Mouse (Mus musculus) MEL (cell line): ENCODE data around the gene Sectm1a. TPM values are rescaled to one million over a fixed set of nuclear protein-coding genes. Genes with fewer than 3 reads are reported as not detected.

Experiments used
- DNase-seq: peaks from one replicate; pipeline ENCODE4 v3.0.0; 2011; ENCODE audit warnings: low read depth, low spot score
- H3K27ac ChIP-seq: 2 replicates; pipeline ENCODE4 v1.5.1; 2012; ENCODE audit warnings: low read depth, mild to moderate bottlenecking, control low read depth, low read length, moderate library complexity; ENCODE audit not compliant: control insufficient read depth
- H3K27me3 ChIP-seq, 2 experiments: fragments of 150-350 bp in 1 of 2; sonication (generic) in 1 of 2; 2 replicates each; pipeline ENCODE4 v1.6.1; 2012; ENCODE audit warnings: low read length in 2 of 2, mild to moderate bottlenecking in 2 of 2, improper control_type of control experiment in 1 of 2, moderate library complexity in 1 of 2; ENCODE audit not compliant: insufficient read depth in 2 of 2, control insufficient read depth in 1 of 2
- H3K36me3 ChIP-seq, 2 experiments: 2 replicates each; pipeline ENCODE4 v1.6.1; 2012 to 2014; ENCODE audit warnings: low read length in 2 of 2, improper control_type of control experiment in 1 of 2, inconsistent platforms in 1 of 2, mild to moderate bottlenecking in 1 of 2; ENCODE audit not compliant: insufficient read depth in 2 of 2, control insufficient read depth in 1 of 2
- H3K4me1 ChIP-seq, 2 experiments: fragments of 150-350 bp in 1 of 2; sonication (generic) in 1 of 2; 2 replicates each; pipeline ENCODE4 v1.6.1; 2012; ENCODE audit warnings: low read length in 2 of 2, improper control_type of control experiment in 1 of 2, mild to moderate bottlenecking in 1 of 2; ENCODE audit not compliant: insufficient read depth in 2 of 2, control insufficient read depth in 1 of 2
- H3K4me3 ChIP-seq, 2 experiments: fragments of 150-350 bp in 1 of 2; sonication (generic) in 1 of 2; 2 replicates each; pipeline ENCODE4 v1.5.1; 2012; ENCODE audit warnings: low read depth in 2 of 2, low read length in 2 of 2, mild to moderate bottlenecking in 2 of 2, moderate library complexity in 2 of 2, control low read depth in 1 of 2, improper control_type of control experiment in 1 of 2; ENCODE audit not compliant: control insufficient read depth in 1 of 2, insufficient read depth in 1 of 2
- H3K79me2 ChIP-seq: 2 replicates; pipeline ENCODE4 v1.6.1; 2012; ENCODE audit warnings: mild to moderate bottlenecking, low read length, moderate library complexity; ENCODE audit not compliant: control insufficient read depth, poor library complexity, insufficient read depth
- H3K9ac ChIP-seq: 2 replicates; pipeline ENCODE4 v1.6.1; 2012; ENCODE audit warnings: low read depth, mild to moderate bottlenecking, control low read depth, low read length, moderate library complexity; ENCODE audit not compliant: control insufficient read depth, poor library complexity, severe bottlenecking
- H3K9me3 ChIP-seq: fragments of 150-350 bp; sonication (generic); replicated peaks from 2 replicates; pipeline ENCODE4 v1.6.1; 2012; ENCODE audit warnings: mild to moderate bottlenecking, low read length, improper control_type of control experiment, moderate library complexity; ENCODE audit not compliant: insufficient read depth
- BHLHE40 ChIP-seq: IDR thresholded peaks from 2 replicates; pipeline ENCODE4 v1.6.1; 2012; ENCODE audit warnings: low read depth, mild to moderate bottlenecking, inconsistent platforms, low read length, improper control_type of control experiment, borderline replicate concordance
- CTCF ChIP-seq, 3 experiments: IDR thresholded peaks in 2 of 3; conservative IDR thresholded peaks in 1 of 3; 2 replicates each; pipeline ENCODE4 v1.5.1; 2011 to 2012; ENCODE audit warnings: low read length in 3 of 3, low read depth in 2 of 3, mild to moderate bottlenecking in 2 of 3, improper control_type of control experiment in 1 of 3, inconsistent platforms in 1 of 3, mixed read lengths in 1 of 3, moderate library complexity in 1 of 3; ENCODE audit not compliant: control insufficient read depth in 1 of 3, insufficient read depth in 1 of 3, poor library complexity in 1 of 3, severe bottlenecking in 1 of 3
- E2F4 ChIP-seq: IDR thresholded peaks from 2 replicates; pipeline ENCODE4 v1.6.1; 2011; ENCODE audit warnings: low read depth, low read length, improper control_type of control experiment, borderline replicate concordance
- ELF1 ChIP-seq: IDR thresholded peaks from 2 replicates; pipeline ENCODE4 v1.6.1; 2014; ENCODE audit warnings: low read depth, mild to moderate bottlenecking, inconsistent platforms, low read length, improper control_type of control experiment, moderate library complexity
- ETS1 ChIP-seq: IDR thresholded peaks from 2 replicates; pipeline ENCODE4 v1.6.1; 2012; ENCODE audit warnings: low read depth, mild to moderate bottlenecking, inconsistent platforms, low read length, improper control_type of control experiment, moderate library complexity
- GABPA ChIP-seq: IDR thresholded peaks from 2 replicates; pipeline ENCODE4 v1.6.1; 2012; ENCODE audit warnings: low read depth, mild to moderate bottlenecking, inconsistent platforms, low read length, improper control_type of control experiment, moderate library complexity
- JUND ChIP-seq: IDR thresholded peaks from 2 replicates; pipeline ENCODE4 v1.6.1; 2011; ENCODE audit warnings: low read depth, mild to moderate bottlenecking, improper control_type of control experiment, low read length
- KAT2A ChIP-seq: conservative IDR thresholded peaks from 2 replicates; pipeline ENCODE4 v1.6.1; 2012; ENCODE audit warnings: low read depth, low read length, improper control_type of control experiment, inconsistent platforms
- MAFK ChIP-seq: IDR thresholded peaks from 2 replicates; pipeline ENCODE4 v1.6.1; 2011; ENCODE audit warnings: low read depth, mild to moderate bottlenecking, low read length, improper control_type of control experiment, borderline replicate concordance
- MYC ChIP-seq: IDR thresholded peaks from 2 replicates; pipeline ENCODE4 v1.6.1; 2011; ENCODE audit warnings: low read depth, mild to moderate bottlenecking, low read length, improper control_type of control experiment, moderate library complexity
- NELFE ChIP-seq: IDR thresholded peaks from 2 replicates; pipeline ENCODE4 v1.6.1; 2011; ENCODE audit warnings: low read depth, low read length, improper control_type of control experiment
- NRF1 ChIP-seq: IDR thresholded peaks from 2 replicates; pipeline ENCODE4 v1.6.1; 2014; ENCODE audit warnings: low read depth, mild to moderate bottlenecking, inconsistent platforms, low read length, improper control_type of control experiment, moderate library complexity; ENCODE audit not compliant: poor library complexity, insufficient read depth, severe bottlenecking
- POLR2AphosphoS2 ChIP-seq: IDR thresholded peaks from 2 replicates; pipeline ENCODE4 v1.6.1; 2011; ENCODE audit warnings: low read length, improper control_type of control experiment
- RAD21 ChIP-seq: IDR thresholded peaks from 2 replicates; pipeline ENCODE4 v1.6.1; 2011; ENCODE audit warnings: mild to moderate bottlenecking, low read depth, low read length, improper control_type of control experiment
- SMC3 ChIP-seq: IDR thresholded peaks from 2 replicates; pipeline ENCODE4 v1.6.1; 2011; ENCODE audit warnings: low read depth, low read length, improper control_type of control experiment
- TAL1 ChIP-seq: IDR thresholded peaks from 2 replicates; pipeline ENCODE4 v1.6.1; 2012; ENCODE audit warnings: mild to moderate bottlenecking, inconsistent platforms, low read length, moderate library complexity, mixed read lengths
- TBP ChIP-seq: IDR thresholded peaks from 2 replicates; pipeline ENCODE4 v1.8.0; 2011; ENCODE audit warnings: low read depth, low read length, improper control_type of control experiment
- USF1 ChIP-seq: IDR thresholded peaks from 2 replicates; pipeline ENCODE4 v1.6.1; 2014; ENCODE audit warnings: low read depth, mild to moderate bottlenecking, inconsistent platforms, low read length, improper control_type of control experiment, moderate library complexity
- ZC3H11A ChIP-seq: IDR thresholded peaks from 2 replicates; pipeline ENCODE4 v1.6.1; 2012; ENCODE audit warnings: low read depth, mild to moderate bottlenecking, inconsistent platforms, low read length, improper control_type of control experiment
- ZKSCAN1 ChIP-seq: IDR thresholded peaks from 2 replicates; pipeline ENCODE4 v1.6.1; 2012; ENCODE audit warnings: low read depth, mild to moderate bottlenecking, inconsistent platforms, low read length, improper control_type of control experiment, moderate library complexity
- ZNF384 ChIP-seq: IDR thresholded peaks from 2 replicates; pipeline ENCODE4 v1.6.1; 2012; ENCODE audit warnings: low read depth, mild to moderate bottlenecking, inconsistent platforms, low read length, improper control_type of control experiment
- polyA plus RNA-seq, 2 experiments: library from polyadenylated mRNA; stranded (reverse) in 1 of 2; unstranded in 1 of 2; fragments of >175 nt in 1 of 2; fragments of >200 nt in 1 of 2; gene quantifications; 2 replicates each; pipeline versions ENCODE4 v1.2.1 to v1.2.4; 2012; ENCODE audit warnings: low replicate concordance in 2 of 2, low read depth in 1 of 2; ENCODE audit not compliant: insufficient read length in 2 of 2, insufficient read depth in 1 of 2, missing spikeins in 1 of 2
- total RNA-seq: library from RNA; depleted of rRNA; stranded (reverse); fragments of 300-350 nt; gene quantifications from 2 replicates; pipeline ENCODE4 v1.2.3, GENCODE M21; 2012

Sectm1a gene
- total and polyA plus RNA-seq, 3 experiments, result 22.0 to 22.3 TPM; not detected in 1

DNA sequence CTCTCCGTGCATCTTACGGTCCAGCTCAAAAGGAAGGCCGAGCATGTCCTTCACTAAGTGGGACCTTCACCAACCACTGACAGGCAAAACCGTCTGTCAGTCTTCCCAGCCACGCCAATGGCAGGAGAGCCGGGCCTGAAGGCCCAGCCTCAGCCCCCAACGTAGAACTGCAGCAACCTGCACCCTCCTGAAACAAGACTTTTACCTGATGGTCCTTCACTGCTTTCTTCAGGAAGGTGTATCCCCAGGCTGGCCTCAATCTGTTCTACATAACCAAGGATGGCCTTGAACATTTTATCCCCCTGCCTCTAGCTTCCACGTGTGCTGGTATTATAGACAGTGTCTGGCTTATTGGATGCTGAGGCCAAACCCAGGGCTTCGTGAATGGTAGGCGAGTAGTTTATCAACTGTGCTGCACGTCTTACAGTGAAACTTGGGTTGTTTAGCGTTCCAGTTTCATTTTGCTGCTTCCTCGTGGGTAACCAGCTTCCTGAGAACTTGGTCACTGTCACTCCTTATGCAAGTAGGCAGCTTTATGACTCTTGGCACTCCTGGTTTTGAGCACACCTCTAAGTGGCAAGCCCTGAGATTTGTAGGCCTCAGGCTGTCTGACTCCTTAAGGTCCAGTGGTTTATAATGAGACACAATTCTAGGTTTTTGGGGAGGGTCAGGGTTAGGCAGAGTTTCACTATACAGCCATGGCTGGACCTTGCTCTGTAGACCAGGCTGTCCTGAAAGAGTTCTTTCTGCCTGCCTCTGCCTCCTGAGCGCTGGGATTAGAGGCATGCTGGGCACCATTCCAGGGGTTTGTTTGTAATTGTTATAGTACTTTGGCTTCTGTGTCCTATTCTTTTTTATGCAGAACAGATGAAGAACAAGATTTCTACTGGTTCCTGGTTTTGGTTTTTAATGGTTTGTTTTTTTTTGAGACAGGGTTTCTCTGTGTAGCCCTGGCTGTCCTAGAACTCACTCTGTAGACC lies 11.9 kb upstream of the Sectm1a start:
- H3K79me2 ChIP-seq, result no peaks in the 10 kb centered on the region
- no peaks in the 10 kb centered on the region for H3K9me3 ChIP-seq
- no peaks in the 10 kb centered on the region for H3K36me3 ChIP-seq
- no peaks in the 10 kb centered on the region for H3K4me1 ChIP-seq
- no peak for DNase-seq
- TF ChIP-seq ZKSCAN1 (no peak), POLR2AphosphoS2 (no peak), GABPA (no peak), RAD21 (no peak), ELF1 (no peak), E2F4 (no peak), ZNF384 (no peak), ZC3H11A (no peak), KAT2A (no peak), TAL1 (no peak), MAFK (no peak), NRF1 (no peak), CTCF (IDR thresholded peaks at IDR 0.05 in 2 of 3, conservative IDR thresholded peaks at IDR 0.05 in 1 of 3; ENCODE audit: control insufficient read depth in 1 of 3, insufficient read depth in 1 of 3, low read depth in 2 of 3, low read length in 3 of 3, poor library complexity in 1 of 3, severe bottlenecking in 1 of 3) (no peak), JUND (no peak), ETS1 (no peak)
- H3K9ac ChIP-seq, result no peak overlapping the region
- peaks cover 0 to 1% of the 10 kb centered on the region in 2 experiments; a peak in 1 of 4 replicates for H3K27me3 ChIP-seq
- no peak overlapping the region for H3K27ac ChIP-seq
- H3K4me3 ChIP-seq, result no peak overlapping the region

DNA sequence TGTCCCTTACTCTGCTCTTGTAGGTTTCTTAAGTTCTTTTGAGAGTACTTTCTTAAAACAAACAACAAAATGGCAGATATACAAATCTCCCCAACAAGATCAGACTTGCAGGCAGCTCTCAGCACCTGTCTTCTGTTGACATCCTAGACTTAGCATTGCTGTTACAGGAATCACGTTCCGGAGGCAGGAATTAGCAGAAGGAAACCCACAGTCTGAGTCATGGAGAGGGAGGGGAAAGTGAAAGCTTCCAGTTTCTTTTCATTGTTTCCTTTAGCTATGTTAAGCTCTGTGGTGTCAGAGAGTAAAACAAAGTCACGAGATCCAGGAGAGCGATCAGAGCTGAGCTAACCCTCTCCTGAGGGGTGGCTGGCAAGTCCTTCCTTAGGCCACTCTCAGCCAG lies 9.9 kb upstream of the Sectm1a start:
- Histone ChIP-seq H3K79me2 (no peaks in the 10 kb centered on the region), H3K4me1 (no peaks in the 10 kb centered on the region), H3K9me3 (no peaks in the 10 kb centered on the region), H3K9ac (no peak overlapping the region), H3K27me3 (peaks cover 0 to 1% of the 10 kb centered on the region in 2 experiments; a peak in 2 of 4 replicates), H3K36me3 (no peaks in the 10 kb centered on the region), H3K27ac (no peak overlapping the region), H3K4me3 (no peak overlapping the region)
- TF ChIP-seq TBP, result no peak
- TF ChIP-seq MYC, result no peak
- TF ChIP-seq BHLHE40, result no peak
- no peak for TF ChIP-seq USF1
- no peak for TF ChIP-seq GABPA
- no peak for TF ChIP-seq KAT2A
- no peak for TF ChIP-seq SMC3
- TF ChIP-seq NELFE, result no peak
- DNase-seq, result no peak
